Mouse (Mus musculus) liver, postnatal 0 days (tissue): ENCODE measurements around the gene Fut11. TPM values are rescaled to one million over a fixed set of nuclear protein-coding genes. Genes with fewer than 3 reads are reported as not detected.

ENCODE experiments used
- ATAC-seq: fragments of 200-750 bp; cut with Nextera tagmentation; 2 replicates; pipeline ENCODE4 v1.8.0; 2017; ENCODE audit warnings: mild to moderate bottlenecking, moderate library complexity
- DNase-seq: peaks from one replicate; pipeline ENCODE4 v3.0.0-alpha.2; 2016
- H3K27ac ChIP-seq: fragments of 300-500 bp; sonication (generic); 2 replicates; pipeline ENCODE4 v1.5.1; 2014; ENCODE audit warnings: antibody characterized with exemption, moderate library complexity, mild to moderate bottlenecking, low read depth
- H3K27me3 ChIP-seq: fragments of 300-500 bp; sonication (generic); 2 replicates; pipeline ENCODE4 v1.6.1; 2014; ENCODE audit warnings: low read length, control low read depth, mixed read lengths; ENCODE audit not compliant: insufficient read depth
- H3K36me3 ChIP-seq: fragments of 300-500 bp; sonication (generic); replicated peaks from 2 replicates; pipeline ENCODE4 v1.6.1; 2014; ENCODE audit warnings: mild to moderate bottlenecking, control low read depth, low read length, moderate library complexity, mixed read lengths; ENCODE audit not compliant: insufficient read depth
- H3K4me1 ChIP-seq: fragments of 300-500 bp; sonication (generic); 2 replicates; pipeline ENCODE4 v1.6.1; 2014; ENCODE audit warnings: antibody characterized with exemption, mild to moderate bottlenecking, control low read depth; ENCODE audit not compliant: insufficient read depth
- H3K4me2 ChIP-seq: fragments of 300-500 bp; sonication (generic); 2 replicates; pipeline ENCODE4 v1.6.1; 2014; ENCODE audit warnings: low read depth, mild to moderate bottlenecking, low read length, moderate library complexity, mixed read lengths
- H3K4me3 ChIP-seq: fragments of 300-500 bp; sonication (generic); 2 replicates; pipeline ENCODE4 v1.5.1; 2014; ENCODE audit warnings: low read depth, low read length
- H3K9ac ChIP-seq: fragments of 300-500 bp; sonication (generic); replicated peaks from 2 replicates; pipeline ENCODE4 v1.6.1; 2014; ENCODE audit warnings: mild to moderate bottlenecking, moderate library complexity
- H3K9me3 ChIP-seq: fragments of 300-500 bp; sonication (generic); 2 replicates; pipeline ENCODE4 v1.6.1; 2016; ENCODE audit warnings: mild to moderate bottlenecking, control low read depth, low read length, mixed read lengths
- CTCF ChIP-seq: sonication (generic); IDR thresholded peaks from 2 replicates; pipeline ENCODE4 v1.5.1; 2016; ENCODE audit warnings: antibody characterized with exemption, low read depth
- EP300 ChIP-seq: IDR thresholded peaks from 2 replicates; pipeline ENCODE4 v1.6.1; 2016; ENCODE audit warnings: antibody characterized with exemption, low read depth, mild to moderate bottlenecking
- WGBS: fragments of 180-500 bp; shearing (Covaris S2); extraction: QIAGEN DNeasy Blood & Tissue Kit; methylation state at CpG from one replicate; pipeline ENCODE4 v1.1.7; 2014; ENCODE audit not compliant: insufficient replicate concordance; 5-methylcytosine and 5-hydroxymethylcytosine counted together
- polyA plus RNA-seq: library from polyadenylated mRNA; unstranded; fragments of >200 nt; fragmentation: Nextera tagmentation; extraction: Ambion mirVana; gene quantifications from 2 replicates; pipeline ENCODE4 v1.2.1, GENCODE M21; 2015

Gene Fut11
- polyA plus RNA-seq, 1 experiment from 2014 or later = 5.1 TPM

- Histone ChIP-seq H3K27me3 (no peaks in the 10 kb centered on the region), H3K9ac (no peak overlapping the region), H3K4me1 (peaks cover 14% of the 10 kb centered on the region), H3K4me2 (peak overlapping the region; percentile 70; the same call in 1 of the 2 replicates), H3K36me3 (peaks cover 19% of the 10 kb centered on the region), H3K4me3 (no peak overlapping the region), H3K27ac (peak overlapping the region; percentile 99), H3K9me3 (no peaks in the 10 kb centered on the region)
- WGBS = 89% methylated on average over 2 of the region's 2 CpGs
- no peak for ATAC-seq
- peak; percentile 64 for DNase-seq
- TF ChIP-seq EP300 = no peak
- peak; percentile 68 for TF ChIP-seq CTCF
Observed at GRCm38 (mm10) chr14:20672990-20673389, 21.8 kb upstream of the Fut11 start.

DNA sequence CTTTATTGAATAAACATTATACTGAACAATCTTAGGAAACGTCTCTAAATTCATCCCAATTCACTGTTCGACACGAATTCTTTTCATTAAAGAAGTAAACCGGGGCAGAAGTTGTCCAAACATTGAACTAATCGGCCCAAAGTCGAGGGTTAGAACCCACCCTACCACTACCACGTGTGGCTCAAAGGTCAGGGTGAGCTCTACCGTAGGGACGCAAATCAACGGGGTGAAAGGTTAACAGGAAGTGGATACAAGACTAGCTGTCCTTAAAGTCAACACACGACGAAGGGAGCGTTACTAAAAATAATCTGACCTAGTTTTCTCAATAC is 21.1 kb upstream of the Fut11 start:
- WGBS = 6% methylated on average over 13 of the region's 13 CpGs
- H3K27ac ChIP-seq = peak overlapping the region; percentile 99
- peaks cover 20% of the 10 kb centered on the region for H3K36me3 ChIP-seq
- peak overlapping the region; percentile 70 for H3K4me2 ChIP-seq
- DNase-seq (peak; percentile 71), ATAC-seq (peak; percentile 81)
- H3K4me3 ChIP-seq = peak overlapping the region; percentile 94
- peaks cover 14% of the 10 kb centered on the region for H3K4me1 ChIP-seq
- peak overlapping the region; percentile 35; the same call in 1 of the 2 replicates for H3K9ac ChIP-seq
- no peaks in the 10 kb centered on the region for H3K27me3 ChIP-seq
- H3K9me3 ChIP-seq = no peaks in the 10 kb centered on the region
- no peak for TF ChIP-seq CTCF
- TF ChIP-seq EP300 = peak; percentile 63

DNA sequence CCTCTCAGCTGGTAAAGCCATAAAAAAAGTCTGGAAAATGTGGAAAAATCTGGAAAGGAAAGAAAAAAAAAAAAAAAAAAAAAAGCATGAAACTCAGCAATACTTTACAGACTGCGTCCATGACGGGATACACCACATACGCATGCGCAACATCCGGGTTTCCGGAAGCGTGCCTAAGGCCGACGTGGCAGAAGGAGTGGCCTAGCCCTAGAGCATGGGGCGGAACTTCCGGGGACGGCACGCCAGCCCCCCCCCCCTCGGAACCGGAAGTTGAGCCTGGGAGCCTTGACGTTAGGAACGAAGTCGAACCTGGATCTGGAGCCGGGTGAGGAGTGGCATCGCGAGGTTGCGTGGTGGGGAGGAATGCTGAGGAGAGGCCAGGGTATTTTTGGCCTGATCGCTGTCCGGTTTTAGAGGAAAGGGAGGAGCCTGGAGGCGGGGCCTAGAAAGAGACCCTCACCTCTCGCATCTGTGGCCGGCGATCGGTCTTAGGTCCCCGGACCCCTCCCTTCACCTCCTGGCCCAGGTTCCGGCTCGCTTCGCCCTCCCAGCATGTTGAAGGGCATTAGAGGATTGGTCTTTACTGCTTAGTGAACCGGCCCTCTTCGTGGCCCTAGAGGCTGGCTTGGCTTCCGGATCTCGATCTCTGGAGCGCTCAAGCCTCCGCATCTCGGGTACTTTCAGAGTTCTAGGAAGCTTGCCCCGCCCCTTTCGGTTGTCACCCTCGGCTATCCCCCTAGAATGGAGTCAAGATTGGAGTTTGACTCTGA is 20.5 kb upstream of the Fut11 start, which contains the start of gene Sec24c:
TSS of gene Sec24c (plus strand) at position 245 of the 770 bp plus-strand sequence.
- Histone ChIP-seq H3K4me3 (peak within 1 kb of the TSS; percentile 94), H3K4me2 (peak within 1 kb of the TSS; percentile 70), H3K36me3 (peaks cover 24% of the 10 kb centered on the region), H3K9ac (peak within 1 kb of the TSS; percentile 92), H3K4me1 (peaks cover 14% of the 10 kb centered on the region), H3K27me3 (no peaks in the 10 kb centered on the region), H3K9me3 (no peaks in the 10 kb centered on the region), H3K27ac (peak within 1 kb of the TSS; percentile 99)
- WGBS = under 1% methylated on average over 43 of the region's 43 CpGs
- ATAC-seq (peak; percentile 94), DNase-seq (peak; percentile 100)
- TF ChIP-seq CTCF = no peak
- peak; percentile 52; the same call in 1 of the 2 replicates for TF ChIP-seq EP300

DNA sequence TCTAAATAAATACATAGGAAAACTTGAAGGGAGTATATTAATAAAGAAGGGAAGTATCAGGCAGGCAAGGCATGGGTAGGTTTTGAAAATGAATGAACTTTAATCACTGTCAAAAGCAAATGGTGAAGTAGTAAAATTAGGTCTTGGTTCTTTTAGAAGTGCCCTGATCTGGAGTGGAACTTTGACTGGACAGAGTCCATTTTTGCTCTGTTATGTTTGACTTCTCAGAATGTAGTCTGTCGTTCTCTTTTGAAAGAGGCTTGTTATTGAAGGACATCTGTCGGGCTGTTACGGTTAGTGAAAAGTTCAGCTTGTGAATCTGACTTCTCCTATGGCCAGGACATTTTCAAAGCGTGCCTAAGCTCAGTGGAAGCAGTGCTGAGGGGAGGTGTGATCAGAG is 16.9 kb upstream of the Fut11 start:
- Histone ChIP-seq H3K9me3 (no peaks in the 10 kb centered on the region), H3K4me3 (no peak overlapping the region), H3K27ac (peak overlapping the region; percentile 66), H3K36me3 (peaks cover 60% of the 10 kb centered on the region), H3K4me2 (no peak overlapping the region), H3K27me3 (no peaks in the 10 kb centered on the region), H3K9ac (no peak overlapping the region), H3K4me1 (peaks cover 24% of the 10 kb centered on the region)
- ATAC-seq (no peak), DNase-seq (no peak)
- TF ChIP-seq EP300 = no peak
- TF ChIP-seq CTCF = no peak
- WGBS = 72% methylated on average over 4 of the region's 4 CpGs

DNA sequence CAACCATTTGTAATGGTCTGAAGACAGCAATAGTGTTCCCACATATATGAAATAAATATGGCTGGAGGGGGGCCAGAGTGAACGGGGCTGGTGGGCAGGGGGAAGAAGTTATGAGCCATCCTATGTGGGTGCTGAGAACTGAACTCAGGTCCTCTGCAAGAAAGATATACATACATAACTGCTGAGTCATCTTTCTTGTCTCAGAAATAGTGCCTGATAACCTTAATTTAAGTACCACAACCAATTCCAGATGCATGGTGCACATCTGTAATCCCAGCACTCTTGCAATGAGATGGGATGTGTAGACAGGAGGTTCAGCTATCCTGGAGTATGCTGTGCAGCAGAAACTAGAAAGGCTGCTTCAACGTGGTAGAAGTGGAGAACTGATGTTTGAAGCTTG is 13.0 kb upstream of the Fut11 start:
- no peak for ATAC-seq
- WGBS = 70% methylated on average over 2 of the region's 2 CpGs

DNA sequence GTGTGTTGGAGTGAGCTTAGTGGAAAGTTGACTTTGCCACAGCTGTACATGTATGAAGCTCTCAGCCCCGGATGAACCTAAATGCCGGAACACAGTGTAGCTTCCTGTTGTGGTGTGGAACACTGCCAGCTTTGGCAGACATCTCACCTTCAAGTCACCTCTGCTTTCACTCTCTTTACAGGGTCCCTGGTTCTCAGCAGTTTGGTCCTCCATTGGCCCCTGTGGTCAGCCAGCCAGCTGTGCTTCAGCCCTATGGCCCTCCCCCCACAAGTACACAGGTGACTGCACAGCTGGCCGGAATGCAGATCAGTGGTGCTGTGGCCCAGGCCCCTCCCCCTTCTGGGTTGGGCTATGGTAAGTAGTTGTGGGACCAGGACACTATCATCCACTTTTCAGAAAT is 12.3 kb upstream of the Fut11 start:
- H3K27ac ChIP-seq = peak overlapping the region; percentile 57; the same call in 1 of the 2 replicates
- no peaks in the 10 kb centered on the region for H3K27me3 ChIP-seq
- no peak overlapping the region for H3K9ac ChIP-seq
- peak; percentile 81 for ATAC-seq
- no peak overlapping the region for H3K4me2 ChIP-seq
- peak; percentile 47 for DNase-seq
- H3K4me1 ChIP-seq = peaks cover 10% of the 10 kb centered on the region; the same call in 1 of the 2 replicates
- TF ChIP-seq EP300 (no peak), CTCF (no peak)
- H3K4me3 ChIP-seq = no peak overlapping the region
- H3K9me3 ChIP-seq = no peaks in the 10 kb centered on the region
- WGBS = 39% methylated on average over 3 of the region's 3 CpGs
- H3K36me3 ChIP-seq = peaks cover 87% of the 10 kb centered on the region

More for the DNA sequence above, 13.0 kb upstream of the Fut11 start:
- no peaks in the 10 kb centered on the region for H3K9me3 ChIP-seq
- peak overlapping the region; percentile 57; the same call in 1 of the 2 replicates for H3K27ac ChIP-seq
- peaks cover 87% of the 10 kb centered on the region for H3K36me3 ChIP-seq
- H3K4me2 ChIP-seq = no peak overlapping the region
- TF ChIP-seq EP300 (no peak), CTCF (no peak)
- no peak for DNase-seq
- H3K4me1 ChIP-seq = peaks cover 10% of the 10 kb centered on the region; the same call in 1 of the 2 replicates
- H3K27me3 ChIP-seq = no peaks in the 10 kb centered on the region
- H3K9ac ChIP-seq = no peak overlapping the region
- H3K4me3 ChIP-seq = no peak overlapping the region
